Mouse (Mus musculus) liver, embryonic 15.5 days (tissue): ENCODE data around the gene Zdhhc21. TPM values are rescaled to one million over a fixed set of nuclear protein-coding genes. Genes with fewer than 3 reads are reported as not detected.

Source experiments
- ATAC-seq: fragments of 200-750 bp; cut with Nextera tagmentation; 2 replicates; pipeline ENCODE4 v1.8.0; 2017; ENCODE audit warnings: moderate number of reproducible peaks, mild to moderate bottlenecking, moderate library complexity; ENCODE audit not compliant: insufficient read depth
- H3K27ac ChIP-seq: fragments of 300-500 bp; sonication (generic); replicated peaks from 2 replicates; pipeline ENCODE4 v1.5.1; 2015; ENCODE audit warnings: mild to moderate bottlenecking, inconsistent platforms
- H3K27me3 ChIP-seq: fragments of 300-500 bp; sonication (generic); 2 replicates; pipeline ENCODE4 v1.6.1; 2015; ENCODE audit warnings: mild to moderate bottlenecking, inconsistent platforms
- H3K36me3 ChIP-seq: fragments of 300-500 bp; sonication (generic); replicated peaks from 2 replicates; pipeline ENCODE4 v1.6.1; 2015; ENCODE audit warnings: moderate library complexity, mild to moderate bottlenecking, inconsistent platforms
- H3K4me1 ChIP-seq: fragments of 300-500 bp; sonication (generic); replicated peaks from 2 replicates; pipeline ENCODE4 v1.6.1; 2015; ENCODE audit warnings: inconsistent platforms
- H3K4me2 ChIP-seq: fragments of 300-500 bp; sonication (generic); 2 replicates; pipeline ENCODE4 v1.6.1; 2015; ENCODE audit warnings: moderate library complexity, mild to moderate bottlenecking, inconsistent platforms
- H3K4me3 ChIP-seq: fragments of 300-500 bp; sonication (generic); replicated peaks from 2 replicates; pipeline ENCODE4 v1.5.1; 2015; ENCODE audit warnings: mild to moderate bottlenecking, inconsistent platforms
- H3K9ac ChIP-seq: fragments of 300-500 bp; sonication (generic); 2 replicates; pipeline ENCODE4 v1.6.1; 2015; ENCODE audit warnings: moderate library complexity, mild to moderate bottlenecking, inconsistent platforms
- H3K9me3 ChIP-seq: fragments of 300-500 bp; sonication (generic); replicated peaks from 2 replicates; pipeline ENCODE4 v1.6.1; 2016; ENCODE audit warnings: inconsistent platforms
- WGBS: fragments of 180-500 bp; shearing (Covaris S2); methylation state at CpG from one replicate; pipeline ENCODE4 v1.1.7; 2015; ENCODE audit warnings: mixed read lengths; ENCODE audit not compliant: insufficient replicate concordance; 5-methylcytosine and 5-hydroxymethylcytosine counted together
- polyA plus RNA-seq: library from polyadenylated mRNA; unstranded; fragments of >200 nt; fragmentation: Nextera tagmentation; extraction: Ambion mirVana; gene quantifications from 2 replicates; pipeline ENCODE4 v1.2.1, GENCODE M21; 2015

Gene Zdhhc21
- polyA plus RNA-seq, result 2.3 and 2.7 TPM in 2 replicates

GRCm38 (mm10) chr4:82859131-82860125 is at the start of gene Zdhhc21:
Zdhhc21 (minus strand) TSS chr4:82859958.
- Histone ChIP-seq H3K27me3 (no peaks in the 10 kb centered on the region), H3K4me2 (peak within 1 kb of the TSS; percentile 79), H3K27ac (no peak within 1 kb of the TSS), H3K9me3 (no peaks in the 10 kb centered on the region), H3K36me3 (no peaks in the 10 kb centered on the region), H3K4me3 (peak within 1 kb of the TSS; percentile 70), H3K4me1 (peaks cover 15% of the 10 kb centered on the region), H3K9ac (peak within 1 kb of the TSS; percentile 69)
- WGBS, result under 1% methylated on average over 67 of the region's 82 CpGs
- ATAC-seq, result peak; percentile 85

- no peak overlapping the region for H3K9ac ChIP-seq
- H3K27me3 ChIP-seq, result no peaks in the 10 kb centered on the region
- no peak overlapping the region for H3K4me3 ChIP-seq
- no peak overlapping the region for H3K27ac ChIP-seq
- H3K4me2 ChIP-seq, result no peak overlapping the region
- 76% methylated on average over 10 of the region's 10 CpGs for WGBS
- H3K36me3 ChIP-seq, result no peaks in the 10 kb centered on the region
- no peaks in the 10 kb centered on the region for H3K9me3 ChIP-seq
- ATAC-seq, result no peak
- no peaks in the 10 kb centered on the region for H3K4me1 ChIP-seq
Measured at GRCm38 (mm10) chr4:82895227-82895626, 35.5 kb upstream of the Zdhhc21 start.

- WGBS, result 49% methylated on average over 5 of the region's 5 CpGs
- Histone ChIP-seq H3K4me3 (no peak overlapping the region), H3K36me3 (no peaks in the 10 kb centered on the region), H3K27me3 (no peaks in the 10 kb centered on the region), H3K4me1 (no peaks in the 10 kb centered on the region), H3K4me2 (no peak overlapping the region), H3K9ac (no peak overlapping the region), H3K27ac (no peak overlapping the region), H3K9me3 (no peaks in the 10 kb centered on the region)
- no peak for ATAC-seq
Measured at GRCm38 (mm10) chr4:82892247-82892646, 32.5 kb upstream of the Zdhhc21 start.

- H3K9me3 ChIP-seq, result no peaks in the 10 kb centered on the region
- no peaks in the 10 kb centered on the region for H3K4me1 ChIP-seq
- H3K27me3 ChIP-seq, result no peaks in the 10 kb centered on the region
- ATAC-seq, result no peak
- no peak overlapping the region for H3K4me3 ChIP-seq
- H3K9ac ChIP-seq, result no peak overlapping the region
- WGBS, result 61% methylated on average over 2 of the region's 2 CpGs
- no peak overlapping the region for H3K4me2 ChIP-seq
- no peaks in the 10 kb centered on the region for H3K36me3 ChIP-seq
- no peak overlapping the region for H3K27ac ChIP-seq
Measured at GRCm38 (mm10) chr4:82891566-82891965, 31.8 kb upstream of the Zdhhc21 start.

- no peaks in the 10 kb centered on the region for H3K4me1 ChIP-seq
- H3K36me3 ChIP-seq, result no peaks in the 10 kb centered on the region
- no peak overlapping the region for H3K9ac ChIP-seq
- H3K27ac ChIP-seq, result no peak overlapping the region
- H3K27me3 ChIP-seq, result no peaks in the 10 kb centered on the region
- 69% methylated on average over 7 of the region's 7 CpGs for WGBS
- no peak overlapping the region for H3K4me3 ChIP-seq
- H3K4me2 ChIP-seq, result no peak overlapping the region
- ATAC-seq, result no peak
- H3K9me3 ChIP-seq, result no peaks in the 10 kb centered on the region
Measured at GRCm38 (mm10) chr4:82891049-82891448, 31.3 kb upstream of the Zdhhc21 start.

GRCm38 (mm10) chr4:82890585-82890984 is 30.8 kb upstream of the Zdhhc21 start:
- Histone ChIP-seq H3K27me3 (no peaks in the 10 kb centered on the region), H3K27ac (no peak overlapping the region), H3K4me1 (no peaks in the 10 kb centered on the region), H3K9ac (no peak overlapping the region), H3K4me2 (no peak overlapping the region), H3K9me3 (no peaks in the 10 kb centered on the region), H3K4me3 (no peak overlapping the region), H3K36me3 (no peaks in the 10 kb centered on the region)
- 74% methylated on average over 4 of the region's 4 CpGs for WGBS
- ATAC-seq, result no peak

GRCm38 (mm10) chr4:82886148-82886547 is 26.4 kb upstream of the Zdhhc21 start:
- Histone ChIP-seq H3K36me3 (no peaks in the 10 kb centered on the region), H3K9ac (no peak overlapping the region), H3K27ac (no peak overlapping the region), H3K4me2 (no peak overlapping the region), H3K9me3 (no peaks in the 10 kb centered on the region), H3K27me3 (no peaks in the 10 kb centered on the region), H3K4me3 (no peak overlapping the region), H3K4me1 (no peaks in the 10 kb centered on the region)
- ATAC-seq, result no peak
- WGBS, result 45% methylated on average over 2 of the region's 2 CpGs

GRCm38 (mm10) chr4:82885535-82885913 is 25.8 kb upstream of the Zdhhc21 start:
- Histone ChIP-seq H3K4me2 (no peak overlapping the region), H3K4me1 (no peaks in the 10 kb centered on the region), H3K27me3 (no peaks in the 10 kb centered on the region), H3K9me3 (no peaks in the 10 kb centered on the region), H3K36me3 (no peaks in the 10 kb centered on the region), H3K27ac (no peak overlapping the region), H3K9ac (no peak overlapping the region), H3K4me3 (no peak overlapping the region)
- 36% methylated on average over 1 of the region's 1 CpGs for WGBS
- no peak for ATAC-seq

- H3K4me1 ChIP-seq, result no peaks in the 10 kb centered on the region
- no peak within 1 kb of the TSS for H3K4me3 ChIP-seq
- H3K9me3 ChIP-seq, result no peaks in the 10 kb centered on the region
- no peak within 1 kb of the TSS for H3K27ac ChIP-seq
- WGBS, result 62% methylated on average over 18 of the region's 19 CpGs
- ATAC-seq, result no peak
- no peak within 1 kb of the TSS for H3K9ac ChIP-seq
- H3K36me3 ChIP-seq, result no peaks in the 10 kb centered on the region
- no peaks in the 10 kb centered on the region for H3K27me3 ChIP-seq
- H3K4me2 ChIP-seq, result no peak within 1 kb of the TSS
Measured at GRCm38 (mm10) chr4:82884636-82885534, 25.1 kb upstream of the Zdhhc21 start, which contains the start of gene Cer1. Cer1 (minus strand) TSS chr4:82885148.

GRCm38 (mm10) chr4:82882500-82882899 is 22.7 kb upstream of the Zdhhc21 start:
- no peak overlapping the region for H3K4me2 ChIP-seq
- ATAC-seq, result no peak
- H3K36me3 ChIP-seq, result no peaks in the 10 kb centered on the region
- H3K9ac ChIP-seq, result no peak overlapping the region
- no peaks in the 10 kb centered on the region for H3K4me1 ChIP-seq
- no peak overlapping the region for H3K27ac ChIP-seq
- H3K9me3 ChIP-seq, result no peaks in the 10 kb centered on the region
- no peaks in the 10 kb centered on the region for H3K27me3 ChIP-seq
- no peak overlapping the region for H3K4me3 ChIP-seq
- 74% methylated on average over 9 of the region's 9 CpGs for WGBS

- Histone ChIP-seq H3K27me3 (no peaks in the 10 kb centered on the region), H3K4me1 (no peaks in the 10 kb centered on the region), H3K4me3 (no peak overlapping the region), H3K4me2 (no peak overlapping the region), H3K36me3 (no peaks in the 10 kb centered on the region), H3K9me3 (no peaks in the 10 kb centered on the region), H3K27ac (no peak overlapping the region), H3K9ac (no peak overlapping the region)
- WGBS, result 53% methylated on average over 3 of the region's 3 CpGs
- no peak for ATAC-seq
Measured at GRCm38 (mm10) chr4:82881366-82881765, 21.6 kb upstream of the Zdhhc21 start.
